ENCODE assay signal across 27 mouse cellular contexts in the genomic region with DNA sequence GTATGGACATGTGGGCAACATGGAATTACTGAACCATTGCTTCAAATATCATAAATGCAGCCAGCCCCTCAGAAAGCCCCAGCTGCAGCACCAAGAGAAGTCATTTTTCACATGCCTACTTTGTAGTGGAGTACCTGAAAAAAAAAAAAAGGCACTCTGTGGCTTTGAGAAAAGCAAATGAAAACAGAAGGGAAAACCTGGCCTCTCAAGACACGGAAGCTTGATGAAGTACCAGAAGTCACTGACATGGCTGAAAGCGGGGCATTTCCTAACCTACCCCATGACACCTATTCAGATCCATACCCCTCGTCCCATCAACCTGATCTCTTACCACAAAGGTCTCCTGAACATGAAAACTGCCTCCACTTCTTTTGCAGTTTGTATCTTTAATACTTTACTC. TPM values are rescaled to one million over a fixed set of nuclear protein-coding genes. Genes with fewer than 3 reads are reported as not detected.
DNase-seq lines count a peak whose midpoint lies in the region; ATAC-seq and TF ChIP-seq lines count a peak whose summit lies in the region.
"Had no signal": no experiment of that assay in that cellular context is flagged by ENCODE, and none has a peak within 500 bp of the region (broad histone marks: within the 10 kb centered on the region; RNA-seq: fewer than 3 reads in every experiment).

No protein-coding gene starts in this region.

- intact Hi-C loops in heart, adult 2 months (cut with DNase I) = no loop called here

- no peak overlapping the region for H3K4me2 ChIP-seq in forebrain, embryonic 14.5 days (ENCODE audit: low read length)
- H3K4me2 ChIP-seq: forebrain, embryonic 13.5 days; heart, embryonic 12.5 days; heart, embryonic 15.5 days; hindbrain, embryonic 13.5 days had no signal

- ATAC-seq in CD4-positive, CD25-positive, alpha-beta regulatory T cell, adult 4 months = peak; percentile 52
- no peak for ATAC-seq in forebrain, embryonic 14.5 days
- ATAC-seq: forebrain, embryonic 13.5 days; forebrain, postnatal 0 days; hindbrain, embryonic 16.5 days; intestine, postnatal 0 days had no signal

- no peaks in the 10 kb centered on the region for H3K9me3 ChIP-seq in forebrain, embryonic 14.5 days (replicated peaks; ENCODE audit: control insufficient read depth, low read length)
- H3K9me3 ChIP-seq: forebrain, embryonic 10.5 days; forebrain, embryonic 13.5 days; heart, embryonic 12.5 days; heart, embryonic 15.5 days; hindbrain, embryonic 10.5 days; hindbrain, embryonic 13.5 days had no signal

- no peak for TF ChIP-seq EP300 in heart, adult 2 months (IDR thresholded peaks at IDR 0.05; ENCODE audit: insufficient read depth, low read depth, low read length)

- H3K27ac ChIP-seq in forebrain, embryonic 14.5 days (ENCODE audit: low read depth, low read length) = no peak overlapping the region
- H3K27ac ChIP-seq in heart, adult 2 months = no peak overlapping the region
- H3K27ac ChIP-seq: forebrain, embryonic 10.5 days; forebrain, embryonic 13.5 days; gastrocnemius, adult 2 months; heart, embryonic 15.5 days; hindbrain, embryonic 10.5 days; hindbrain, embryonic 13.5 days had no signal

- no peaks in the 10 kb centered on the region for H3K27me3 ChIP-seq in forebrain, embryonic 14.5 days (replicated peaks; ENCODE audit: control insufficient read depth, insufficient read depth, low read length)
- H3K27me3 ChIP-seq in heart, adult 2 months (ENCODE audit: control insufficient read depth, insufficient read depth, low read length) = no peaks in the 10 kb centered on the region
- H3K27me3 ChIP-seq: forebrain, embryonic 13.5 days; heart, embryonic 12.5 days; heart, embryonic 15.5 days; hindbrain, embryonic 13.5 days had no signal

- DNase-seq in thymus, postnatal 4 days = peak; percentile 28
- no peak for DNase-seq in thymus, postnatal 25 days
- DNase-seq in induced T-regulatory cell, adult 2 months (ENCODE audit: low read depth) = peak; percentile 29
- no peak for DNase-seq in forebrain, embryonic 14.5 days (ENCODE audit: low spot score)
- DNase-seq in cerebellum, postnatal 14 days = no peak
- DNase-seq in heart, adult 2 months = no peak
- DNase-seq: adrenal gland, postnatal 10 days; cerebellum, adult 11-12 months; cerebellum, adult 8-10 months; cerebellum, postnatal 10 days; forebrain, postnatal 0 days; gastrocnemius, adult 2 months; gastrocnemius, postnatal 14 days; heart, adult 11 months; heart, postnatal 10 days; heart, postnatal 36 days had no signal

- no peaks in the 10 kb centered on the region for H3K36me3 ChIP-seq in forebrain, embryonic 14.5 days (ENCODE audit: control insufficient read depth, insufficient read depth, low read length)
- H3K36me3 ChIP-seq in heart, adult 2 months (ENCODE audit: control insufficient read depth, insufficient read depth, low read length) = no peaks in the 10 kb centered on the region
- H3K36me3 ChIP-seq: forebrain, embryonic 10.5 days; heart, embryonic 12.5 days; heart, embryonic 15.5 days; hindbrain, embryonic 10.5 days; hindbrain, embryonic 13.5 days had no signal

- no peak overlapping the region for H3K9ac ChIP-seq in forebrain, embryonic 14.5 days (ENCODE audit: low read length)
- H3K9ac ChIP-seq in heart, adult 2 months (ENCODE audit: low read depth, low read length) = no peak overlapping the region
- H3K9ac ChIP-seq: forebrain, embryonic 13.5 days; forebrain, postnatal 0 days; heart, embryonic 12.5 days; heart, embryonic 15.5 days; hindbrain, embryonic 13.5 days had no signal

- H3K79me2 ChIP-seq in heart, adult 2 months (replicated peaks; ENCODE audit: control insufficient read depth, insufficient read depth, low read length) = no peaks in the 10 kb centered on the region

- 75% methylated on average over 3 of the region's 3 CpGs for WGBS in forebrain, embryonic 14.5 days
- WGBS in heart, adult 2 months = 72% methylated on average over 3 of the region's 3 CpGs

- TF ChIP-seq CTCF in heart, adult 2 months (IDR thresholded peaks at IDR 0.05) = no peak

- no peak overlapping the region for H3K4me3 ChIP-seq in forebrain, embryonic 14.5 days (ENCODE audit: low read depth, low read length)
- H3K4me3 ChIP-seq in heart, adult 2 months = no peak overlapping the region
- H3K4me3 ChIP-seq: forebrain, embryonic 10.5 days; forebrain, embryonic 13.5 days; gastrocnemius, adult 2 months; heart, embryonic 12.5 days; heart, embryonic 15.5 days; hindbrain, embryonic 10.5 days; hindbrain, embryonic 13.5 days had no signal

- H3K4me1 ChIP-seq in forebrain, embryonic 14.5 days (ENCODE audit: control insufficient read depth, insufficient read depth, low read length) = no peaks in the 10 kb centered on the region
- no peaks in the 10 kb centered on the region for H3K4me1 ChIP-seq in heart, adult 2 months (ENCODE audit: control insufficient read depth, insufficient read depth, low read length)
- H3K4me1 ChIP-seq: forebrain, embryonic 10.5 days; forebrain, embryonic 13.5 days; heart, embryonic 12.5 days; heart, embryonic 15.5 days; hindbrain, embryonic 10.5 days; hindbrain, embryonic 13.5 days had no signal

- no peak for TF ChIP-seq POLR2A in heart, adult 2 months (IDR thresholded peaks at IDR 0.05; ENCODE audit: insufficient read depth, low read depth, low read length)

RNA-seq across cellular contexts. Expression of a gene that starts 55.4 kb away (rescaled TPM):
- 100 to 1,000 TPM; 101 to 123 TPM for polyA plus RNA-seq in CD4-positive, CD25-positive, alpha-beta regulatory T cell, adult 4 months (2017; shearing (Covaris generic))
- 1.1 and 2.0 TPM in 2 replicates for polyA plus RNA-seq in forebrain, embryonic 14.5 days (2014; fragmentation: Nextera tagmentation; extraction: Ambion mirVana)
- under 1 TPM; 0.31 to 0.34 TPM for total RNA-seq in heart, adult 2 months (2021)
- 0.18 and 0.27 TPM in 2 replicates for polyA plus RNA-seq in heart, adult 2 months (2012; rRNA removed)
- total RNA-seq: gastrocnemius, adult 2 months; gastrocnemius, postnatal 14 days had no signal
- polyA plus RNA-seq: C2C12; intestine, embryonic 14.5 days had no signal

Comparison
In these comparisons a context has a peak if more than half of its experiments do, and no peak if none do; other contexts are left out.
1. DNase-seq: peak in thymus, postnatal 4 days (single experiment) and induced T-regulatory cell, adult 2 months (single experiment); none in thymus, postnatal 25 days (single experiment), forebrain, embryonic 14.5 days (single experiment), cerebellum, postnatal 14 days (0 of 2) and heart, adult 2 months (0 of 2).
2. RNA of a gene that starts 55.4 kb away (polyA plus RNA-seq): 101 to 123 TPM in CD4-positive, CD25-positive, alpha-beta regulatory T cell, adult 4 months; 1.1 to 2.0 TPM in forebrain, embryonic 14.5 days and 0.18 to 0.27 TPM in heart, adult 2 months; every median in the first group is over 10 times any median in the second.